Mouse (Mus musculus): ENCODE measurements around the gene Pde12.
A peak's percentile ranks its signal among the peaks of the same experiment; 100 is the strongest.
"Not testable (repeated sequence)": the region's sequence is repeated elsewhere in the genome, so short reads cannot be mapped to it uniquely, and the experiment has no call there.

Pde12 gene

DNA sequence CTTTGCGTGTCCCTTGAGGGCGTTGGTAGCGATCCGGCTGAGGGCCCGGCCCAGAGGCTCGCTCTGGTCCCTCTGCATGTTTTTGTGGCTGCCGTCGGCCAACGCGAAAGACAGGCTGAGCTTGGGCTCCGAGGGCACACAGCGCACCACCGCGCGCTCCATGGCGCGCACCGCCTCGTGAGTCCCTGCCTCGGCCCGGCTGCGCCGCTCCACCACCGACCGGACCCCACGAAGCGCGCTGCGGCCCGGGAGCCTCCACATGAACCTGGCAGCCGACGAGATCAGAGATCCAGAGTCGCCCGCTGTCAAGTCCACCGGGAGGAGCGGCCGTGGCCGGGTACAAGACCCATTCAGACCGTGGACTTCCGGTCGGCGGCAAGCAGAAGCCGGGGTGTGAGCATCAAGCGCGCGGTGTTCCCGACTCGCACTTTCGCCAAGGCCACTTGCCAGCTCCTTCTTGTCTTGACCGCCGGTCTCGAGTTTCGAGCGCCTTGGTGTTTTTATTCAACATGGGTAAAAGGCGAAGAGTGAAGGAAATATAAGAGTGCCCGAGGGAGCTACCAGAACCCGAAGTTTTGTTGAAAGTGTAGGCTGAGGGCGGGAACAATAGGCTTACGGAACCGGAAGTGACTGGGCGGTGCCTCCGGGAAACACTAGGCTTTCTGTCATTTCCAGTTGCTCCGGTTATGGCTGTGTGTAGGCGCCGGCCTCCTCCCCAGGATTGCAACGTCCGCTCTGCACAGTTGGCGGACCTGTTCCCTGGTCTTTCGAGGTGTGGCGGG lies at the start of gene Pde12:
Gene Pde12 (minus strand): TSS at position 592 of the 782 bp plus-strand sequence.
- peak; percentile 98 for DNase-seq (ENCODE audit: inconsistent ontology term)

DNA sequence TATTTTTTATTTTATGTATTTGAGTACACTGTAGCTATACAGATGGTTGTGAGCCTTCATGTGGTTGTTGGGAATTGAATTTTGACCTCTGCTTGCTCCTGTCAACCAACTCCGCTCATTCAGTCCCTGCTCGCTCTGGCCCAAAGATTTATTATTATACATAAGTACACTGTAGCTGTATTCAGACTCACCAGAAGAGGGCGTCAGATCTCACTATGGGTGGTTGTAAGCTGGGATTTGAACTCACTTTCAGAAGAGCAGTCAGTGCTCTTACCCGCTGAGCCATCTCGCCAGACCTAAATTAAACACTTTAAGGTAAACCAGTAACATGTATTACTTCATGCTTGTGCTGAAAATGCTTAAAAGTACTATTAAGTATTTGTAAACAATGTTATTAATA lies 35.6 kb upstream of the Pde12 start:
- DNase-seq (ENCODE audit: inconsistent ontology term), result not testable (repeated sequence)

DNA sequence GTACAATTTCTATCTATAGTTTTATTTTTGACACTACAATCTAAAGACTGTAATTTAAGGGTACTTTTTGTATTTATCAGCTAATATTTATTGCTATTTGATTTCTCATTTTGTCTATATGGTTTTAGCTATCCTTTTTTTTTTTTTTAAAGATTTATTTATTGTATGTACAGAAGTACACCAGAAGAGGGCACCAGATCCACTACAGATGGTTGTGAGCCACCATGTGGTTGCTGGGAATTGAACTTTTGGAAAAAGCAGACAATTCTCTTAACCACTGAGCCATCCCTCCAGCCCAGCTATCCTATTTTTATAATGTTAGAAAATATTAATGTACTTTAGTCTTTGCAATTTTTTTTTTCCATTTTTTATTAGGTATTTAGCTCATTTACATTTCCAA lies 28.2 kb upstream of the Pde12 start:
- DNase-seq (ENCODE audit: inconsistent ontology term), result no peak

DNA sequence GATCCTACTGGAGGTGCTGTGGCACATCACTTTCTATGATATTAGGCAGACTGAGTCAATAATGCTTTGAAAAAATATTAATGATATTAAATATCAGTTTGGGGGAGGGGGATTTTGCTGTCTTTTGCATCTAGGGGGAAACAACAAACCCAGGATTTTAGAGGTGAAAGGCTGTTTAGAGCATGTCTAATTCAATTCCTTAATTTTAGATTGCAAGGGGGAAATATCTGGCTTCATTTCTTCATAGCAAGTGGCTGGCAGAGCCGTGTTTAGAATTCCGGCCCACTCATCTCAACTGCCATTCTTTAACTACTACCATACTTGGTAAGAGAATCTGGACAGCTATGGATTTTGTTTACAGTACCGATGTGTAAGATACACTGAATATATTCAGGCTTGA lies 23.3 kb upstream of the Pde12 start, which contains the start of gene Dnah12:
Gene Dnah12 (plus strand): TSS at position 301 of the 400 bp plus-strand sequence.
- DNase-seq (ENCODE audit: inconsistent ontology term), result no peak

DNA sequence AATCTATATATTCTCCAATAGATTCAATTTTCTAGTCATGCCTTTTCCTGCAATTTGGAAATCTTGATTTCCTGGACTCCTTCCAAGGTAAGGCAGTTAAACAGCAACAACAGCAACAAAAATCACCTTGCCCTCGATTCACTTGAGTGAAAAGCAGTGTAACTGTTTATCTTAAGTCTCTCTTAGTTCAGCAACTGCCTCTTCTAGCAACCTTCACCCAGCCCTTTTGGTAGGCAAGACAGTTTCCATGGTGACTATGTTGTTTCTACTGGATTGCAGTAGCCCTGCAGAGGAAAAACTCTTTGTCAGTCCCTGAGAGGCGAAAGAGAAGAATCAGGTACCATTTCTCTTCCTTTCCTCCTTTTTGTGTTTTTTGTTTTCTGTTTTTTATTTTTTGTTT lies 21.7 kb upstream of the Pde12 start:
- no peak for DNase-seq (ENCODE audit: inconsistent ontology term)

DNA sequence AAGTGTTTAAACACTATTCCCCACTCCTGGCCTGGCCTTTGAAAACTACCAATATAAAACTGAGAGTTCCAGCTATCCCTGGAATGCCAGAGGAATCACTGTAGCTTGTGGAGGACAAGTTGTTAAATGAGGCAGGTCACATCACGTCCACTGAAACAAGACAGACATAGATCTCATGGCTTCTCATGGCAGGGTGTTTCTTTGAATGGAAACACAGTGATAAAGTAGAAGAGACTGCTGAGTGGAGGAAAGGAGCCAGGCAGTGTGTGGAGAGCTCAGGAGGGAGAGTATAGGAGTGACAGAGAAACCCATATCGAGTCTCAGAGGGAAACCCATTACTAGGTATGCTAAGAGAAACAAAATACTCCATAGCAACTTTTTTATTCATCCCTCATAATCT lies 21.0 kb upstream of the Pde12 start:
- DNase-seq (ENCODE audit: inconsistent ontology term), result no peak

DNA sequence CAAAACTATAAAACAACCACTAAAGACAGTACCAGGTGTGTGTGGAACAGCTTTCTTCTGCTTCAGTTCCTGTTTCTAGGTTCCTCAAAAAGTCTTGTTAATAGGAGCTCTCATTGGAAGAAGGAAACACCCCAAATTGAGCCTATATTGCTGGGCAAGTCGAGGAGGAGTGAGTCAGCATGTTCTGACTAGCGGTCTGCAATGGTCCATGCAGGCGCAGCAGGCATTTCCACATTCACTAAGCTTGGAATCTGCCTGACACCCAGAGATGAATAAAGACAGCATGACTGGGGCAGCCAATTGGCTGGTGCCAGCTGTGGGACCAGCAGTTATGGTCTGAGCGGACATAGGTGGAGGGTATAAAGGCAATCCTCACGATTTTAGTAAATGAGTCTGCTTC lies 6.1 kb upstream of the Pde12 start:
- DNase-seq (ENCODE audit: inconsistent ontology term), result no peak

DNA sequence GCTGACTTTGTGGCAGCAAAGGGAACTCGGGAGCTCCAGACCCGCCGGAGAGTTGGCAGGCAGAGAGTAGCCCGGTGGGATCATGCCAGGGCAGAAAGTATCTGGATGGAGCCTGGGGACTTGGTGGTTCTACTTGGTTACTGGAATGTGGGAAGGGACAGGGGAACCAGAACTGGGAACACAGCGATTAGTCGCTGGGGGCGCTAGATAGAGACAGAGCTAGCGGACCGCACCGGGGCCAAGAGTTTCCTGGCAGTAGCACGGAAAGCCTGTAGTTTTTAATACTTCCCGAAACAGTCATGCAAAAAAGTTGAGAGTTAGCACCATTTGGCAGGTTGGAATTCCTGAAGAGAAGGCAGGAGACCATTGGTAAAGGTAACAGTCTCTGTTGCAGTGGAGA lies 5.7 kb upstream of the Pde12 start:
- DNase-seq (ENCODE audit: inconsistent ontology term), result no peak

DNA sequence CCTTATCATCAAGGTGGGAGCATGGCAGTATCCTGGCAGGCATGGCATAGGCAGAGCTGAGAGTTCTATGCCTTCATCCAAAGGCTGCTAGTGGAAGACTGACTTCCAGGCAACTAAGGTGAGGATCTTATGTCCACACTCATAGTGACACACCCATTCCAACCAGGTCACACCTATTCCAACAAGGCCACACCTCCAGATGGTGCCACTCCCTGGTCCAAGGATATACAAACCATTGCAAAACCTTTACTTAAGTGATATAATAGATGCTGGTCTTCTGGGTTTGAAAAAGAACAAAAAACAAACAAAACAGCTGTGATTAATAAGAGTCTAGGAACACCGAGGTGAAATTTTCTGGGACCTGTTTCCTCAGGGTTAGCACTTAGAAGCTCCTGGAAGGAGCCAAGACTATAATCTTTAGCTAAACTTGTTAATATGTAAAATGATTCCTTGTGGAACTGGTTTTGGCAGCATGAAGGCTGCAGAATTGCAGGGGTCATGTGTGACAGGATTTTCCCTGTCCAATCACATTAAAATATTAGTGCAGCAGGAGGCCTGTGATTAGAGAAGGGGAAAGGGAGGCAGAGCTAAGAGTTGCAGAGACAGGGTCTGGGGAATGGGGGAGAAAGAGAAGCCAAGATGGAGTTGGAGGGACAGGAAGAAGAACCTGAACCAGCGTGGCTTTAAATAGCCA lies 4.9 kb upstream of the Pde12 start:
- not testable (repeated sequence) for DNase-seq (ENCODE audit: inconsistent ontology term)

DNA sequence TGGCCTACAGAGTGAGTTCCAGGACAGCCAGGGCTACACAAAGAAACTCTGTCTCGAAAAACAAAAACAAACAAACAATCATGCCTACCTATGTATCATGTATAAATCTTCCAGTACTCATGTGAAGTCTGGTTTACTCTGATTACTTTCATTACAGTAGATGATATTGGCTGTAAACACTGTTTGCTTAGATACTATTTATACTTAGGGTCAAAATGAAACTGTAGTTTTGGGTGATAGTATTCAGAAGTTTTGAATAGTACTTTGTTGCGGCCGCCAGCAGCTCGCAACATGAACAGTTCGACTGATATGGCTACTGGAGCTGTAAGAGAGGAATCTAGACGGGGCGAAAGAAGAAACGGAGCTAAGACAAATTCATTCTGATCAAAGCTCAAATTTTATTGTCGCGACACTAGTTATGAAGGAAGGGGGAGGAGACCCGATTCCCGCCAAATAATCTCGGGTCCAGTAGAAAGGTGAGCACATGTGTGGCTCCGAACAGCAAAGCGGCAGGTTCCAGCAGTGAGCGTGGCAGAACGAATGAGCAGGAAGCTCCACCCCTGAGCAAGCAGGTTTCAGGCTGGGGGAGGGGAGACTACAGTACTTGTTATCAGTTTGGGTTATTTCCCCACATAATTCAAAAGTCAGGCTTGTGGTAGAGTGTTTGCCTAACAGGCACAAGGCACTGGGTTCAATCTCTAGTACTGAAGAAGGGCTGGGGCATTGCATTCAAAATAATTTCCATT lies 2.4 kb upstream of the Pde12 start:
- not testable (repeated sequence) for DNase-seq (ENCODE audit: inconsistent ontology term)

DNA sequence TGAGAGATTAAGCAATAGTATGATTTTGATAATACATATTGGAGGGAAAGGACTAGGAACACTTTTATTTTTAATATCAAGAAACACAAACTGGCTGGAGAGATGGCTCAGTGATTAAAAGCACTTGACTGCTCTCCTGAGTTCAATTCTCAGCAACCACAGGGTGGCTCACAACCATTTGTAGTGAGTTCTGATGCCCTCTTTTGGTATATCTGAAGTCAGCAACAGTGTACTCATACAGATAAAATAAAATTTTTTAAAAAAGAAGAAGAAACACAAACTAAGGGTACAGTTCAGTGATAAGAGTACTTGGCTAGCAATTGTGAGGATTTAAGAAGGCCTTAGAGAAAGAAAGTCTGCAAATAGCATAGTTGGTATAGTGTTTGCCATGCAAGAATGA lies 1.3 kb upstream of the Pde12 start:
- no peak for DNase-seq (ENCODE audit: inconsistent ontology term)

DNA sequence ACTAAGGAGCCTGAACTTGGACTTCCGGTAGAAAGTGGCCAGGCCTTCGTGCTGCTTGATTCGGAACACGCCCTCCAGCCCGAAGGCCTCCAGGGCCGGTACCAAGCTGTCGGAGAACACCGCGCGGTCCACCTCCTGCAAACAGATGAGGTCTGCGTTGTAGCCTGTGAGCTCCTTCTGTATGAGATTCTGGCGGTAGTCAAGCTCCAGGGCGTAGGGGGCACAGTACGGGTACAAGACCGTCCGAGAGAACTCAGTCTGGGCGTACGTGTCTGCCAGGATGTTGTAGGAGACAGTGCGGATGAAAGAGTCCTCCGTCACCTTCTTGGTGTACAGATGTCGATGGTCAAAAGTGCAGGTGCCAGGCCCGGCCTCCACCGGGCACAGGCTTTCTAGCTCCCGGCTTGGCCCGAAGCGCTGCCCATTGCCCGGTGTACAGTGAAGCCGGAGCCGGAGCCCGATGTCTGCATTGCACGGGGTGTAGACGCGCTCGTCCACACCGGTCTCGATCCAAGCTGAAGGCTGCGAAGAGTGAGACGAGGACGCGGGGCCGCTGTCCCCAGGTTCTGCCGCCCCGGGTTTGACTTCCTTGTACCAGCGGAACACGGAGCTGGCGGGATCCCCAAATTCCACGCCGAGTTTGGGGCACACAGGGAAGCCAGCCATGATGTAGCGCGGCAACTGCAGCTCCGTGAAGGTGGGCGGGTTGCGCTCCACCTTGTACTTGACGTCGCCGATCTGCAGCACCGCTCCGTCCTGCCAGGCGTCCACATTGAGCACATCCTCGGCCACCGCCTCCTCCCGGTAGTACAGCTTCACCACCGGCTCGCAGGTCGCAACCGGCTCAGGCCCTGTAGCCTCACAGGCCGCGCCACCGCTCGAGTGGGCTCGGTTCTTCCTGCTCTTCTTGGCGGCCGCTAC lies 1.1 kb downstream of the Pde12 start:
- peak; percentile 55 for DNase-seq (ENCODE audit: inconsistent ontology term)

DNA sequence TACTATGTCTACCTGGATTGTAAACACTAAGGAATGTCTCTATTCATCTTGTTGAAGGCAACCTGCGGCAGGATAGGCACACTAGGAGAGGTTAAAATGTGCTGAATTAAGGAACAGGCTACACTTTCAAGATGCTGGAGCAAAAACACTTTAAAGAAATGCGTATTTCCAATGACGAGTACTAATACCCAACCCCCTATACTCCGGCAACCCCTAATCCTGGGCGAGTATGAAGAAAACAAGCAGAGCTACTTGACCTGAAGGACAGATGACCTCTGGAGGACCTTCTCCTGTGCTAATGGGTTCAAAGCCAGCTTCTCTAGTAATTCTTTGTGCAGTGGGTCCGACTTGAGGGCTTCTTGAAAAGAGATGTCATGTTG lies 1.7 kb downstream of the Pde12 start:
- peak; percentile 36 for DNase-seq (ENCODE audit: inconsistent ontology term)

DNA sequence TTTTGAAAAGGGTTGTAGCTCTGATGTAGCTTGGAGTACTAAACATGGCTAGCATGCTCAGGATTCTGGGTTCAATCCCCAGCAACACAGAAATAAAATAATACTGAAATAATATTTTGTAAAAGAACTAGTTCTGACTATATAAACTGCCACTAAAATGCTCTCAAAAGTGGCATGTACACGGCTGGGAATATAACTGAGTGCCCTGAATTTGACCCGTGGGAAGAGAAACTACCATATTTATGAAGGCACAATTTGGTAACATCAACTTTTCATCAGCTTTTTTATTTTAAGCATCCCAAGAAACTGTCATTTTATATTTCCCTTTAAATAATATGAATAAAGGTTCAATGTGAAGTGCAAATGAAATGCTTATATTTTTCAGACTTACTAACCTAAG lies 5.8 kb downstream of the Pde12 start:
- DNase-seq (ENCODE audit: inconsistent ontology term), result no peak

DNA sequence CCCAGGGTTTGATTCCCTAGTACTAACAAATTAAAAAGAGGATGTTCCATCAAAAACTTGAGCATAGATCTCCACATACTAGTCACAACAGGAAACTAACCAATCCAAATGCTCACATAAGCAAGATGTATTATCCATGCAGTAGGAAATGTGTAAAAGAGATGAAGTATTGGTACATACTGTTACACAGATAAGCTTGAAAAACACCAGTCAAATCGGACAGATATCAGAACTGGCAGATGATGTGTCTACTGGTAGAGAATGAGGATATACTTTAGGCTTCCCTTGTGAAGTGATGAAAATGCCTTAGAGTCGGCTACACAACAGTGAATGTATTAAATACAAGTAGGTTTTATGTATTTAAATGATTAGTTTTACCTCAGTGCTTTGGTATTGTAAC lies 7.2 kb downstream of the Pde12 start:
- DNase-seq (ENCODE audit: inconsistent ontology term), result no peak

DNA sequence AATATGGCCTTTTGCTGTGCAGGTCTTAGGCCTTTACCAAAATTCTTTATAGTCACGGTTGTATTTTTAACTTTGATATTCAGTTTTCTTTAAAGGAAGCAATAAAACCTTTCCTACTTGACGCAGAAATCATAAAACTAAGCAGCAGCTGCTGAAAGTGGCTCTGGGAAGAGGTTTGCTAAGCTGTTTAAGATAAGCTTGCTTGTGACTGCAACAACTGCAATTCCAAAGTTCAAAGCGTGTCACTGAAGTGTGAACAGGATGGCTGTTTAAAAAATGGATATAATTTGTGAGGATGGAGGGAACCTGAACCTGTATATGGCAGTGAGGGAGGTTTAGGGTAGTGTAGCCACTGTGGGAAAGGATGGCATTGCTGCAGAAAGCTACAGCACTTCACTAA lies 7.7 kb downstream of the Pde12 start:
- DNase-seq (ENCODE audit: inconsistent ontology term), result no peak

DNA sequence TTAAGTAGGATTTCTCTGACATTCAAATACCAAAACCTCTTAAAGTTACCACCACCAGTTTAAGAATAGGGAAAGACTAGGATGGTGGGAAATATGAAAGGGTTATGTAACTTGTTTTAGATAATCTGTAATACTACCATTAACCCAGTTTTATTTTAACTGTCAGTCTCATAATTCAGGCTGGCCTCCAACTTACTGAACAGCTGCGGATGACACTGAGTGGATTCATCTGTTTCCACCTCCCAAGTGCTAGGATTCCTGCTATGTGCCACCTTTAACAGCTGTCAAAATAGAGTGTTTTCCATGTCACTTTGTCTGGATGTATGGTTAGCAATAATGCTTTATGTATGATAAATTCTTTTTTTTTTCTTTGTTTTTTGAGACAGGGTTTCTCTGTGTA lies 9.4 kb downstream of the Pde12 start:
- DNase-seq (ENCODE audit: inconsistent ontology term), result no peak

DNA sequence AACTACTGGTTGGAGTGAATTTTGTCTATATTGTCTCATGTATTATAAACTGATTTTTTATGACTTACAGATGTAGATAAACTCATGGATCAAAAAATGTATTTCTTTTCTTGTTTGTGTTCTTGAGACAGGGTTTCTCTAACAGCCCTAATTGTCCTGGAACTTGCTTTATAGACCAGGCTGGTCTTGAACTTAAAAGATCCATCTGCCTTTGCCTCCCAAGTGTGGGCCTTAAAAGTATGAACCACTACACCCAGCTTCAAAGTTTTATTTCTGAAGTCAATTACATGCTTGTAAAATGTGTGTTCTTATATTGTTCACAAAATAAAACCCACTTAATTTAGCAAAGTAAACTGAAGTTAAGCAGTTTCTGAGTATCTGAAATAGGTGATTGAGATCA lies 11.5 kb downstream of the Pde12 start:
- no peak for DNase-seq (ENCODE audit: inconsistent ontology term)

DNA sequence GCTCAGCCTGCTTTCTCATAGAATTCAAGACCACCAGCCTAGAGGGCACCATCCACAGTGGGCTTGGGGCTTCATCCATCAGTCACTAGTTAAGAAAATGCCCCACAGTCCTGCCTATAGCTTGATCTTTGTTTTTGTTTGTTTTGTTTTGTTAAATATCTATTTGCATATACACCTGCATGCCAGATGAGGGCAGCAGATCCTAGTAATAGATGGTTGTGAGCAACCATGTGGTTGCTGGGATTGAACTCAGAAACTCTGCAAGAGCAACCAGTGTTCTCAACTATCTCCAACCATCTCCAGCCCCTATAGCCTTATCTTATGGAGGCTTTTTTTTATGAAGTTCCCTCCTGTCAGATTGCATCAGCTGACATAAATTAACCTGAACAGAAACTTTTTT lies 17.8 kb downstream of the Pde12 start:
- no peak for DNase-seq (ENCODE audit: inconsistent ontology term)

DNA sequence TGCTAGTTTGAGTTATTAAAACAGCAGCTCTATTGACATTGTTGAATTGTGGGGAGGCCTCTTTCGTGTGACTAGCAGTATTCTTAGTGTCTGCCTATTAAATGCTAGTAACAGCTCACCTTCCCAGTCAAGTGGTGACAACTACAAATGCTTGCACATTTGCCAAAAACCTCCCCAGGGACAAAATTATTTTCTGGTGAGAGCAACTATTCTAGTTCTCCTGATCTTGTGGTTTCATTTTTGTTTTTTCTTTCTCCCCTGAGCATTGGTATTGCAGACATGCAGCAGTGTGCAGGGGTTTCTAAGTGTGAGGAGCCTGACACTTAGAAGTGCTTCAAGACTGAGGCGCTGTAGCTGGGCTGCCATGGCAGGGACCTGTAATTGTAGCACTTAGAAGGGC lies 21.9 kb downstream of the Pde12 start:
- no peak for DNase-seq (ENCODE audit: inconsistent ontology term)

DNA sequence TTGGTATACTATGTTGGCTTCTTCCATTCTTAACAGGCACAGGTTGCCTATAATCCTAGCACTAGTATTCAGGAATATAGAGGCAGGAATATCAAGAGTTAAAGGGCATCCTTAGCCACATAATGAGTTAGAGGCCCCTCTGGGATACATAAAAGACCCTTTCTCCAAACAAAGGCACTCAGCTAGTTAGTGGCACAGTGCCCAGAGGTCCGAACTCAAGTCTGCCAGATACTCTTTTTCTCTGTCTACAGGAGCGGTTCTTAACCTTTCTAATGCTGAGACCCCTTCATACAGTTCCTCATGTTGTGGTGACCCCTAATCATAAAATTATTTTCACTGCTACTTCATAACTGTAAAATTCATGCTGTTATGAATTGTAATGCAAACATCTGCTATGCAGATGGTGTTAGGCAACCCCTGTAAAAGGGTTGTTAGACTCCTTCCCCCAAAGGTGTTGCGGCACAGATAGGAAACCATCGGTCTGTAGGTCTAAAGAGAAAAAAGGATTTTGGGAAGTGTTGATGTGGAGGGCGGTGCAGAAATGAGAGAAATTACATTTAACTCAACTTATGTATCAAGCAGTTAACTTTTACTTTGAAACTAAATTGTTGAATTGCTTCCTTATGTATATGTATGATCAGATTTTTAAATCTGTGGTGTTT lies 23.6 kb downstream of the Pde12 start:
- DNase-seq (ENCODE audit: inconsistent ontology term), result peak; percentile 37

All from Muller cell, postnatal 12 days (primary cell).